Mouse (Mus musculus) liver, postnatal 0 days (tissue): ENCODE data around the gene Tlr12. TPM values are rescaled to one million over a fixed set of nuclear protein-coding genes. Genes with fewer than 3 reads are reported as not detected.

ENCODE experiments used
- ATAC-seq: fragments of 200-750 bp; cut with Nextera tagmentation; 2 replicates; pipeline ENCODE4 v1.8.0; 2017; ENCODE audit warnings: mild to moderate bottlenecking, moderate library complexity
- DNase-seq: peaks from one replicate; pipeline ENCODE4 v3.0.0-alpha.2; 2016
- H3K27ac ChIP-seq: fragments of 300-500 bp; sonication (generic); 2 replicates; pipeline ENCODE4 v1.5.1; 2014; ENCODE audit warnings: antibody characterized with exemption, moderate library complexity, mild to moderate bottlenecking, low read depth
- H3K27me3 ChIP-seq: fragments of 300-500 bp; sonication (generic); 2 replicates; pipeline ENCODE4 v1.6.1; 2014; ENCODE audit warnings: low read length, control low read depth, mixed read lengths; ENCODE audit not compliant: insufficient read depth
- H3K36me3 ChIP-seq: fragments of 300-500 bp; sonication (generic); replicated peaks from 2 replicates; pipeline ENCODE4 v1.6.1; 2014; ENCODE audit warnings: mild to moderate bottlenecking, control low read depth, low read length, moderate library complexity, mixed read lengths; ENCODE audit not compliant: insufficient read depth
- H3K4me1 ChIP-seq: fragments of 300-500 bp; sonication (generic); 2 replicates; pipeline ENCODE4 v1.6.1; 2014; ENCODE audit warnings: antibody characterized with exemption, mild to moderate bottlenecking, control low read depth; ENCODE audit not compliant: insufficient read depth
- H3K4me2 ChIP-seq: fragments of 300-500 bp; sonication (generic); 2 replicates; pipeline ENCODE4 v1.6.1; 2014; ENCODE audit warnings: low read depth, mild to moderate bottlenecking, low read length, moderate library complexity, mixed read lengths
- H3K4me3 ChIP-seq: fragments of 300-500 bp; sonication (generic); 2 replicates; pipeline ENCODE4 v1.5.1; 2014; ENCODE audit warnings: low read depth, low read length
- H3K9ac ChIP-seq: fragments of 300-500 bp; sonication (generic); replicated peaks from 2 replicates; pipeline ENCODE4 v1.6.1; 2014; ENCODE audit warnings: mild to moderate bottlenecking, moderate library complexity
- H3K9me3 ChIP-seq: fragments of 300-500 bp; sonication (generic); 2 replicates; pipeline ENCODE4 v1.6.1; 2016; ENCODE audit warnings: mild to moderate bottlenecking, control low read depth, low read length, mixed read lengths
- CTCF ChIP-seq: sonication (generic); IDR thresholded peaks from 2 replicates; pipeline ENCODE4 v1.5.1; 2016; ENCODE audit warnings: antibody characterized with exemption, low read depth
- EP300 ChIP-seq: IDR thresholded peaks from 2 replicates; pipeline ENCODE4 v1.6.1; 2016; ENCODE audit warnings: antibody characterized with exemption, low read depth, mild to moderate bottlenecking
- WGBS: fragments of 180-500 bp; shearing (Covaris S2); extraction: QIAGEN DNeasy Blood & Tissue Kit; methylation state at CpG from one replicate; pipeline ENCODE4 v1.1.7; 2014; ENCODE audit not compliant: insufficient replicate concordance; 5-methylcytosine and 5-hydroxymethylcytosine counted together
- polyA plus RNA-seq: library from polyadenylated mRNA; unstranded; fragments of >200 nt; fragmentation: Nextera tagmentation; extraction: Ambion mirVana; gene quantifications from 2 replicates; pipeline ENCODE4 v1.2.1, GENCODE M21; 2015

The Tlr12 gene
- polyA plus RNA-seq, 1 experiment from 2014 or later, result 1.9 TPM

- Histone ChIP-seq H3K9ac (no peak overlapping the region), H3K36me3 (no peaks in the 10 kb centered on the region), H3K27ac (no peak overlapping the region), H3K4me1 (peaks cover 3% of the 10 kb centered on the region), H3K27me3 (no peaks in the 10 kb centered on the region), H3K4me3 (no peak overlapping the region), H3K4me2 (no peak overlapping the region), H3K9me3 (no peaks in the 10 kb centered on the region)
- 53% methylated on average over 7 of the region's 7 CpGs for WGBS
- no peak for TF ChIP-seq EP300
- TF ChIP-seq CTCF, result no peak
- ATAC-seq, result no peak
- DNase-seq, result no peak
Measured at GRCm38 (mm10) chr4:128635451-128635850, 17.0 kb upstream of the Tlr12 start.

GRCm38 (mm10) chr4:128621109-128621508, 2.7 kb upstream of the Tlr12 start:
- no peak for DNase-seq
- ATAC-seq, result peak; percentile 31
- Histone ChIP-seq H3K4me2 (no peak overlapping the region), H3K9ac (no peak overlapping the region), H3K9me3 (no peaks in the 10 kb centered on the region), H3K27me3 (peaks cover 5% of the 10 kb centered on the region; the same call in 1 of the 2 replicates), H3K4me3 (no peak overlapping the region), H3K4me1 (peaks cover 13% of the 10 kb centered on the region), H3K36me3 (no peaks in the 10 kb centered on the region), H3K27ac (no peak overlapping the region)
- 50% methylated on average over 8 of the region's 8 CpGs for WGBS
- TF ChIP-seq CTCF (no peak), EP300 (peak; percentile 31; the same call in 1 of the 2 replicates)

GRCm38 (mm10) chr4:128620572-128620971, 2.2 kb upstream of the Tlr12 start:
- Histone ChIP-seq H3K36me3 (no peaks in the 10 kb centered on the region), H3K4me1 (peaks cover 16% of the 10 kb centered on the region), H3K9ac (no peak overlapping the region), H3K4me2 (no peak overlapping the region), H3K9me3 (no peaks in the 10 kb centered on the region), H3K27me3 (peaks cover 5% of the 10 kb centered on the region; the same call in 1 of the 2 replicates), H3K27ac (no peak overlapping the region), H3K4me3 (no peak overlapping the region)
- ATAC-seq, result peak; percentile 70
- TF ChIP-seq CTCF (no peak), EP300 (peak; percentile 21; the same call in 1 of the 2 replicates)
- 58% methylated on average over 6 of the region's 6 CpGs for WGBS
- DNase-seq, result no peak

- no peaks in the 10 kb centered on the region for H3K36me3 ChIP-seq
- H3K4me1 ChIP-seq, result peaks cover 16% of the 10 kb centered on the region
- peak overlapping the region; percentile 22; the same call in 1 of the 2 replicates for H3K27ac ChIP-seq
- no peaks in the 10 kb centered on the region for H3K9me3 ChIP-seq
- TF ChIP-seq CTCF (no peak), EP300 (no peak)
- H3K4me2 ChIP-seq, result peak overlapping the region; percentile 34; the same call in 1 of the 2 replicates
- ATAC-seq, result no peak
- no peak overlapping the region for H3K9ac ChIP-seq
- 36% methylated on average over 2 of the region's 2 CpGs for WGBS
- no peak overlapping the region for H3K4me3 ChIP-seq
- H3K27me3 ChIP-seq, result peaks cover 5% of the 10 kb centered on the region; the same call in 1 of the 2 replicates
- no peak for DNase-seq
Measured at GRCm38 (mm10) chr4:128618963-128619362, 544 bp upstream of the Tlr12 start.

GRCm38 (mm10) chr4:128617363-128618120, 877 bp downstream of the Tlr12 start:
- DNase-seq, result no peak
- Histone ChIP-seq H3K4me1 (peaks cover 16% of the 10 kb centered on the region), H3K27me3 (peaks cover 5% of the 10 kb centered on the region; the same call in 1 of the 2 replicates), H3K9ac (no peak overlapping the region), H3K36me3 (no peaks in the 10 kb centered on the region), H3K4me3 (0 out of 2 replicates have a peak overlapping the region, but pooled peaks have one; percentile 10), H3K4me2 (peak overlapping the region; percentile 42), H3K27ac (0 out of 2 replicates have a peak overlapping the region, but pooled peaks have one; percentile 29), H3K9me3 (no peaks in the 10 kb centered on the region)
- no peak for ATAC-seq
- TF ChIP-seq EP300 (no peak), CTCF (no peak)
- 24% methylated on average over 17 of the region's 17 CpGs for WGBS

- Histone ChIP-seq H3K4me1 (peaks cover 18% of the 10 kb centered on the region), H3K27me3 (peaks cover 5% of the 10 kb centered on the region; the same call in 1 of the 2 replicates), H3K4me2 (peak overlapping the region; percentile 38; the same call in 1 of the 2 replicates), H3K27ac (no peak overlapping the region), H3K9me3 (no peaks in the 10 kb centered on the region), H3K9ac (no peak overlapping the region), H3K4me3 (0 out of 2 replicates have a peak overlapping the region, but pooled peaks have one; percentile 2), H3K36me3 (no peaks in the 10 kb centered on the region)
- no peak for TF ChIP-seq CTCF
- no peak for TF ChIP-seq EP300
- no peak for ATAC-seq
- WGBS, result 35% methylated on average over 14 of the region's 14 CpGs
- DNase-seq, result no peak
Measured at GRCm38 (mm10) chr4:128615761-128616160, 2.7 kb downstream of the Tlr12 start.
